Mouse (Mus musculus): ENCODE data around the gene Ecm1.

- TF ChIP-seq CTCF (IDR thresholded peaks at IDR 0.05; ENCODE audit: borderline replicate concordance, control insufficient read depth, extremely low read depth, insufficient read depth, low read length, poor library complexity) (no peak), POLR2A (IDR thresholded peaks at IDR 0.05; ENCODE audit: control insufficient read depth, extremely low read depth, insufficient read depth, low read length, poor library complexity) (no peak)
Observed at GRCm38 (mm10) chr3:95732297-95732696, 7.1 kb downstream of the Ecm1 start.

Data from thymus, adult 2 months (tissue).